ENCODE assay signal across 26 mouse cellular contexts in genomic region chr5:16122110-16122509, GRCm38 (mm10).
DNase-seq lines count a peak whose midpoint lies in the region; ATAC-seq lines count a peak whose summit lies in the region.
"Had no signal": no experiment of that assay in that cellular context is flagged by ENCODE, and none has a peak within 500 bp of the region (broad histone marks: within the 10 kb centered on the region; RNA-seq: fewer than 3 reads in every experiment).

No protein-coding gene starts in this region.

- no peak for ATAC-seq in cerebellum, adult (ENCODE audit: insufficient number of reproducible peaks, low FRiP score, low TSS enrichment)
- ATAC-seq in hindbrain, embryonic 15.5 days (ENCODE audit: low FRiP score, low read depth) = peak; percentile 33; the same call in 1 of the 2 replicates
- no peak for ATAC-seq in hindbrain, embryonic 11.5 days (ENCODE audit: low FRiP score)
- ATAC-seq: forebrain, embryonic 15.5 days; intestine, embryonic 15.5 days; liver, embryonic 12.5 days; midbrain, embryonic 13.5 days had no signal

- no peak overlapping the region for H3K27ac ChIP-seq in hindbrain, embryonic 15.5 days (replicated peaks)
- H3K27ac ChIP-seq in hindbrain, embryonic 11.5 days (ENCODE audit: low read depth, low read length) = no peak overlapping the region
- H3K27ac ChIP-seq: forebrain, embryonic 15.5 days; heart, embryonic 13.5 days; intestine, embryonic 15.5 days; layer of hippocampus, adult 2 months; left cerebral cortex, adult 2 months; liver, embryonic 12.5 days; midbrain, embryonic 13.5 days had no signal

- no peaks in the 10 kb centered on the region for H3K27me3 ChIP-seq in hindbrain, embryonic 15.5 days
- H3K27me3 ChIP-seq in hindbrain, embryonic 11.5 days (ENCODE audit: control insufficient read depth, insufficient read depth, low read length) = no peaks in the 10 kb centered on the region
- H3K27me3 ChIP-seq: forebrain, embryonic 15.5 days; heart, embryonic 13.5 days; intestine, embryonic 15.5 days; liver, embryonic 12.5 days; megakaryocyte, embryonic 14.5 days; midbrain, embryonic 13.5 days had no signal

- 0 out of 2 replicates have a peak, but pooled peaks cover 4% of the 10 kb centered on the region for H3K4me1 ChIP-seq in hindbrain, embryonic 15.5 days (replicated peaks)
- H3K4me1 ChIP-seq in hindbrain, embryonic 11.5 days (replicated peaks; ENCODE audit: control insufficient read depth, insufficient read depth, low read length) = no peaks in the 10 kb centered on the region
- H3K4me1 ChIP-seq: intestine, embryonic 15.5 days; liver, embryonic 12.5 days; megakaryocyte, embryonic 14.5 days had no signal

- WGBS in hindbrain, embryonic 15.5 days = 75% methylated on average over 6 of the region's 6 CpGs
- 88% methylated on average over 6 of the region's 6 CpGs for WGBS in hindbrain, embryonic 11.5 days

- DNase-seq in cerebellum, postnatal 14 days = peak; percentile 50 to 73
- no peak for DNase-seq in hindbrain, embryonic 11.5 days (ENCODE audit: low spot score)
- peak; percentile 1 for DNase-seq in lung, postnatal 36 days
- DNase-seq in lung, postnatal 14 days = no peak
- peak; percentile 38 for DNase-seq in retina, embryonic 14.5 days (ENCODE audit: low spot score)
- DNase-seq: adrenal gland, adult 8-10 months; cerebellum, adult 8-10 months; gastrocnemius, postnatal 10 days; heart, postnatal 10 days; kidney, adult 2 months; kidney, postnatal 36 days; lung, adult 18-20 months; right cerebral cortex, postnatal 4 days; thymus, postnatal 4 days had no signal

- H3K4me3 ChIP-seq in hindbrain, embryonic 15.5 days = no peak overlapping the region
- H3K4me3 ChIP-seq in hindbrain, embryonic 11.5 days (ENCODE audit: low read depth, low read length) = no peak overlapping the region
- H3K4me3 ChIP-seq: erythroblast, embryonic 14.5 days; forebrain, embryonic 15.5 days; heart, embryonic 13.5 days; intestine, embryonic 15.5 days; layer of hippocampus, adult 2 months; left cerebral cortex, adult 2 months; liver, embryonic 12.5 days; megakaryocyte, embryonic 14.5 days; midbrain, embryonic 13.5 days had no signal

- no peaks in the 10 kb centered on the region for H3K36me3 ChIP-seq in hindbrain, embryonic 15.5 days
- H3K36me3 ChIP-seq in hindbrain, embryonic 11.5 days (ENCODE audit: control insufficient read depth, insufficient read depth, low read length) = no peaks in the 10 kb centered on the region
- H3K36me3 ChIP-seq: forebrain, embryonic 15.5 days; G1E; heart, embryonic 13.5 days; intestine, embryonic 15.5 days; liver, embryonic 12.5 days; midbrain, embryonic 13.5 days had no signal

- no peak overlapping the region for H3K4me2 ChIP-seq in hindbrain, embryonic 15.5 days
- H3K4me2 ChIP-seq in hindbrain, embryonic 11.5 days (replicated peaks; ENCODE audit: low read depth, low read length) = no peak overlapping the region
- H3K4me2 ChIP-seq: forebrain, embryonic 15.5 days; heart, embryonic 13.5 days; intestine, embryonic 15.5 days; liver, embryonic 12.5 days; midbrain, embryonic 13.5 days had no signal

- H3K9me3 ChIP-seq in hindbrain, embryonic 15.5 days = no peaks in the 10 kb centered on the region
- no peaks in the 10 kb centered on the region for H3K9me3 ChIP-seq in hindbrain, embryonic 11.5 days (ENCODE audit: control insufficient read depth, low read length)
- H3K9me3 ChIP-seq: forebrain, embryonic 15.5 days; G1E; heart, embryonic 13.5 days; intestine, embryonic 15.5 days; liver, embryonic 12.5 days; megakaryocyte, embryonic 14.5 days; midbrain, embryonic 13.5 days had no signal

- no peak overlapping the region for H3K9ac ChIP-seq in hindbrain, embryonic 15.5 days
- no peak overlapping the region for H3K9ac ChIP-seq in hindbrain, embryonic 11.5 days (ENCODE audit: low read depth, low read length)
- H3K9ac ChIP-seq: forebrain, embryonic 15.5 days; heart, embryonic 13.5 days; intestine, embryonic 15.5 days; liver, embryonic 12.5 days; midbrain, embryonic 13.5 days had no signal

Comparison
In these comparisons a context has a peak if more than half of its experiments do, and no peak if none do; other contexts are left out.
1. DNase-seq: peak in cerebellum, postnatal 14 days (2 of 2), lung, postnatal 36 days (single experiment) and retina, embryonic 14.5 days (single experiment); none in hindbrain, embryonic 11.5 days (single experiment) and lung, postnatal 14 days (single experiment).